In the genomic region with DNA sequence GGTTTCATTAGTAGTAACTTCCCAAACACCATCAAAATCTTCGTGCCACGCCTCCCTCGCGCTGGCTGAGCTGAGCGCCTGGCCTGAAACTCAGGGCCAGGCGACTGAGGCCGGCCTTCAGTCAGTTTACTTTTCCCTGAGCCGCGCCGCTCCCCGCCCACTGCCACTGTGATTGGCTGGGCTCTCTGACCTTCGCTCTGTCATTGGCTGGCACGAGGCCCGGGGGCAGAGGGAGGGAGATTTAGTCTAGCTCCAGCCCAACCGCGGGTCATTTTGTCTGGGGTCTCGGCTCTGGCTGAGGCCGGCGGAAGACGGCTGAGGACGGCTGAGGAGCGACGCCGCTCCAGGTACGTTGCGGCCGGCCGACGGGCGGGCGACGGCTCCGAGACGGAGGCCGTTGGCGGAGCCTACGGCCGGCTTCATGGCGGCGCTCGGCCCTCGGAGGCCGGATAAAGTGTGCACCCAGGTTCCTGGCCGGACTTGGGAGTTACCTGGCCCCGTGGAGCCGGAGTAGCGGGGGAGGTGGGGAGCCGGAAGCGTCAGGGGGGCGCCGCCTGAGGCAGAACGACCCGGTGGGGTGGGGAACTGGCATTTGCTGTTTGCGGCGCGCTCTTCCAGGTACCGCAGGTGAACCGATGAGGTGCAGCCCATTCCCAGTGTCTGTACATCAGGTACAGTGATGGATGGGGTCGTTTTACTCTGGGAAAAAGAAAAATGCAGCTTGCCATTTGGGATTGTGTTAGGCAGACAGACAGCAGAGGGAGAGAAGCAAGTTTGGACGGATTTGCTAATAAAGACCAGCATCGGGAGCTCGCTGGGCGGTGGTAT, we compare ENCODE assay signal across 8 mouse cellular contexts. TPM values are rescaled to one million over a fixed set of nuclear protein-coding genes. Genes with fewer than 3 reads are reported as not detected.
A peak's percentile ranks its signal among the peaks of the same experiment; 100 is the strongest.
DNase-seq lines count a peak whose midpoint lies in the region.

TSS of gene Atf7ip2 (plus strand) at position 34 of the 828 bp plus-strand sequence.

- peak; percentile 95 for DNase-seq in adrenal gland, postnatal 36 days
- DNase-seq in embryo, embryonic 11 days: peak; percentile 94
- peak; percentile 69 for DNase-seq in gastrocnemius, postnatal 25 days
- DNase-seq in hindlimb bud, embryonic 11.5 days (ENCODE audit: extremely low spot score, low read depth, low spot score): peak; percentile 47
- DNase-seq in left cerebral cortex, adult 18-20 months (ENCODE audit: low spot score in 2 of 2): peak; percentile 70 to 80
- DNase-seq in lung, postnatal 25 days (ENCODE audit: low spot score): peak; percentile 84
- peak; percentile 71 for DNase-seq in retina, postnatal 7 days (ENCODE audit: low read depth, low spot score)
- peak; percentile 82 to 91 for DNase-seq in urinary bladder, postnatal 4 days (ENCODE audit: low spot score in 2 of 2)

RNA-seq across cellular contexts. Expression of gene Atf7ip2, which starts in this region (rescaled TPM):
- total RNA-seq in adrenal gland, postnatal 36 days (2021): 1 to 10 TPM in 1 of 2 experiments, under 1 TPM in 1; 0.63 to 1.1 TPM
- not detected for total RNA-seq in gastrocnemius, postnatal 25 days (2021)
- total RNA-seq in left cerebral cortex, adult 18-20 months (2021): not detected

Comparison
In these comparisons a context has a peak if more than half of its experiments do, and no peak if none do; other contexts are left out.
1. Peak in every context shown above with its lines: DNase-seq.
2. Peak in DNase-seq in gastrocnemius, postnatal 25 days; RNA of the gene not detected or under 1 TPM.
3. Peak in DNase-seq in left cerebral cortex, adult 18-20 months; RNA of the gene not detected or under 1 TPM.